Mouse (Mus musculus) cerebellum, adult 8-10 months (tissue): ENCODE measurements around the gene Tnfrsf8.

Experiments used
- DNase-seq: peaks from one replicate; pipeline ENCODE4 v3.0.0; 2022

Gene Tnfrsf8

GRCm38 (mm10) chr4:145267631-145268110, 47.3 kb downstream of the Tnfrsf8 start:
- DNase-seq = no peak

- no peak for DNase-seq
These were observed 48.5 kb downstream of the Tnfrsf8 start for GRCm38 (mm10) chr4:145266505-145266904.

GRCm38 (mm10) chr4:145264761-145265160, 50.2 kb downstream of the Tnfrsf8 start:
- no peak for DNase-seq

DNA sequence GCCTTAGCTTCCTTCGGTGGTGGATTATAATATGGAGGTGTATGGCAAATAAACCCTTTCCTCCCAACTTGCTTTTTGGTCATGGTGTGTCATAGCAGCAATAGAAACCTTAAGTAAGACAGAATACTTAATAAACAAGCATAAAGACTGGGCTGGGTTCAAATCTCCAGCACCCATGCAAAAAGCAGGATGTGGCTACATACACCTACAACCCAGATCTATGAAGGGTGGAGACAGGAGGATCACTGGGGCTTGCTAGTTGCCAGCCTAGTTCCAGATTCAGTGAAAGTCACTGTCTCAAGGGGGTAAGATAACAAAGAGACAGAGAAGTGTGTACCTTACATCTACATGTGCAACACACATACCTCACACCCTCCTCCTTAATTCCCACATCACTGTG, 51.4 kb downstream of the Tnfrsf8 start:
- no peak for DNase-seq

- DNase-seq = no peak
These were observed 54.2 kb downstream of the Tnfrsf8 start for GRCm38 (mm10) chr4:145260802-145261201.

DNA sequence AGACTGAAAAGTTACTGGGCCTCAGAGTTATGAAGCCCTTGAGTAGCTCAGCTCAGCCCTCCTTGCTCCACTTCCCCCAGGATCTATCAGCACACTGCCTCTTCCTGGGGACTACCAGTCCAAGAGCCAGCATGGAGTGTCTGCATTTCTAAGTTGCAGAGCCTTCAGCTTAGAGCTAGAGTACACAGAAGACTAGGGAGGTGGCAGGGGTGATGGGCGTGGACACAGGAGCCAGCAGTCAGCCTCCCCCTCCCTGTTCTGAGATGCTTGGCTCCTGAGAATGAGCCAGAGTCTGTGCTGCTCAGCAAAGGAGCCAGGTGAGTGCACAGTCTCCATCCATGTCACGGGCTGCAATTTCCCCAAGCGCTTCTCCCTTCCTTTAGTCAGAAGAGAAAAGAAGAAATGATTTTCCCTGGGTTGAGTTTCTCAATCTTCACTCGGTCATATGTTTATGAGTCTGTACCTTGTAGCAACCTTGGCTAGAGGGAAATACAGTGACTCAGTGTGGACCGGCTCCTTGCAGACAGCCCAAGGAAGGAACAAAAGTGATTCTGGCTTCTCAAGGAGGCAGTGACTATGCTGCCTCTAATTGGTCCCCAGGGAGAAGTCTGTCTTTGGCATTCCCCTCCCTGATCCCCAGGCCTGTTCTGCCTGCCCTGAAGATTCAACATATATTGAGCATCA, 57.1 kb downstream of the Tnfrsf8 start:
- DNase-seq = no peak

GRCm38 (mm10) chr4:145256144-145256543, 58.8 kb downstream of the Tnfrsf8 start:
- no peak for DNase-seq

GRCm38 (mm10) chr4:145254418-145254817, 60.5 kb downstream of the Tnfrsf8 start:
- no peak for DNase-seq

DNA sequence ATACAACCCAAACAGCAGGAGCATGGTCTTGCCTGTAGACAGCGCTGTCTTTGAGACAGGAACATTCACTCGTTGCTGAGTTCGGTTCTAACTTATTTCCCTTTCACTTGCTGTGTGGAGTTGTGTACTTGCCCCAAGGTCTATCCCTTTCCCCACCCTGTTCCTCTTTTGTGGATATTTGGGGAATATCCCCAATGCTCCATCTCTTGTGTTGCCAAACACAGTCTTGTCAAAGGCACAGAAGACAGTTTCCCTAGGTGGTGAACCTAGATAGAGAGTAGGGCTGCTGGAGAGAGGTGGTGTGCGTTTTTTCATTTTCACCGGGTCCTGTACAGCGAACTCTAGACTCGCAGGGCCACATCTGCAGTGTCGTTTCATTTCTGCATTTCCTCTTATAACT, 62.4 kb downstream of the Tnfrsf8 start:
- no peak for DNase-seq

GRCm38 (mm10) chr4:145251546-145251945, 63.4 kb downstream of the Tnfrsf8 start:
- DNase-seq = no peak

GRCm38 (mm10) chr4:145250002-145250401, 65.0 kb downstream of the Tnfrsf8 start:
- no peak for DNase-seq

GRCm38 (mm10) chr4:145247556-145247955, 67.4 kb downstream of the Tnfrsf8 start:
- no peak for DNase-seq

DNA sequence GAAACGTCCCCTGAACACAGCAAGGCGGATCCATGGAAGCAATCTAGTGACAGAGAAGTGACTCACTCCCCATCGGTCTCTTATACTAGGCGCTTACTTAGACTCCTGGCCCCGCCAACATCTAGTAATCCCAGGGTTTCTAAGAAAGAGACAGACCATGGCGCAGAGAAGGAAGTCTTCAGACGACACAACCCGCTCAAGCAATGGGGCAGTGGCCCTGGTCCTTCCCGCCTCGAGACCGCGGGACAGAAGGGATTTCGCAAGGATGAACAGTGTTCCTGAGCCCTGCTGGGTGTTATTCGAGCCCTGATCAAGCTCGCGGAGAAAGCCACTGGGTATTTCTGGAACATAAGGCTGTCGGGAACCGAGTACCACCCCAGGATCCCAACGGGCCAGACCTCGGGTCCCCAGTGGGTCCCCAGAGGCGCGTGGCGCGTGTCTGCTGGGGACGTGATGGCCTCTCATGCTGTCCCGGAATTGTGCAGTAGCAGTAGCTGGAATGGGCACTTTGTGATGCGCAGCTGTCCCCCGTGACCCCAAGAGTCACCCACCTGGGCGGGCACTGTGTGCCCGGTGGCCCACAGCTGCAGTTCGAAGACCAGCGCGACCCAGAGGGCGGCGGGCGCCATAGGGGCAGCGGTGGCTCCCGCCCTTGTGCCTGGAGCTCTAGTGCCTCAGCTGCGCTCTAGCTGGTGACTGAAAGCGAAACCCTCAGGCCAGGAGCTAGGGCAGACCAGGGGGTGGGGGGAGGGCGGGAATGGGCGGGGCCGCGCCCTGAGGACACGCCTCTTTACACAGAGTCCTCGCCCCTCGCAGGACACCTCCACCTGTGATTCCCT, 68.6 kb downstream of the Tnfrsf8 start, which contains the start of gene Tnfrsf1b:
Gene Tnfrsf1b (minus strand): TSS at position 698 of the 839 bp plus-strand sequence.
- DNase-seq = no peak

- no peak for DNase-seq
These were observed 69.4 kb downstream of the Tnfrsf8 start for GRCm38 (mm10) chr4:145245581-145245980.

- DNase-seq = no peak
These were observed 70.3 kb downstream of the Tnfrsf8 start for GRCm38 (mm10) chr4:145244676-145245075.

DNA sequence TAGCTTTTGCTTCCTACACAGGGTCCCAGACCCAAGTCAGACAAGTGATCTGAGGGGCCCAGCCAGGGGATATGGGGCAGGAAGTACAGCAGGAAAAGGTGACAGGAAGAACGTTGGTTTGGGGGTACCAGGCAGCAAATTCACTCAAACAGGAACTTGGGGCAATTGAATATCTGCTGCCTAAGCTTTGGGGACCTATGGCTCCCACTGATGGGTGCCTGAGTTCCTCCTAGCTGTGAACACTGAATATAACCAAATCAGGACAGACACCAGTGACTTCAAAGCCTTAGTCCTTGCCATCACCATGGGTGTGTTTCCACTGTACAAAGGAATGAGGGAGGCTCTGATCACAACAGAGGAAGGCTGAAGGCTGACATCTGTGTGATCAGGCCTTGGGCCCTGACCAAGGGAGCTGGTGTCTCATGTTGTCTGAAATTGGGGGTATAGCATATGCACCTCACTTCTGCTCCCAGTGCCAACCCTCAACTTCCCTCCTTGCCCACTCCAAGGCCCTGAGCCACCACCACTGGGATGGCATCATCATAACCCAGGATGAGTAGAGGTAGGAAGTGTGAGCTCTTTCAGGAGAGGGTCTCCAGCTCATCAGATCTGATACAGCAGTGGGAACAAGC, 72.1 kb downstream of the Tnfrsf8 start:
- no peak for DNase-seq

DNA sequence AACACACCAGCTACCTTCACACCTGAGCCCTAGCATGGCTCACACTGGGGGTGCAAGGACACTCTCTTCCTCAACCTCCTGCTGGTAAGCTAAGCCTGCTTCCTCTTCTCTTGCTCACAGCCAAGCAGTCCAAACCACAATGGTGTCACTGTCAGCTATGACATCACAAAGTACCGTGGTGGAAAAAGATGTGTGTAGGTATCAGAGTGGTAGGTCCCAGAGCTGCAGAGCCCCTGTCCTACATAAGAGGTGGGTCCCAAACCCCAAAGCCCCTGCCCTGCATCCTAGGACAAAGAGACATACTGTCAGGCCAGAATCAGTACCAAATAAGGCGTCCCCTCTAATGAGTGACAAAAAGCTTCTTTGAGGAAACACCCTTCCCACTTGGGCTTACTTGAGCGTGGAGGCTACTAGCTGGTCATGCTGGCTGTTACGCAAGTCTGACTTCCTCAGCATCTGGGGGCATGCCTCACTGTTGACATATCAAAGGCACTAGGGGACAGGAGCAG, 74.2 kb downstream of the Tnfrsf8 start:
- no peak for DNase-seq

DNA sequence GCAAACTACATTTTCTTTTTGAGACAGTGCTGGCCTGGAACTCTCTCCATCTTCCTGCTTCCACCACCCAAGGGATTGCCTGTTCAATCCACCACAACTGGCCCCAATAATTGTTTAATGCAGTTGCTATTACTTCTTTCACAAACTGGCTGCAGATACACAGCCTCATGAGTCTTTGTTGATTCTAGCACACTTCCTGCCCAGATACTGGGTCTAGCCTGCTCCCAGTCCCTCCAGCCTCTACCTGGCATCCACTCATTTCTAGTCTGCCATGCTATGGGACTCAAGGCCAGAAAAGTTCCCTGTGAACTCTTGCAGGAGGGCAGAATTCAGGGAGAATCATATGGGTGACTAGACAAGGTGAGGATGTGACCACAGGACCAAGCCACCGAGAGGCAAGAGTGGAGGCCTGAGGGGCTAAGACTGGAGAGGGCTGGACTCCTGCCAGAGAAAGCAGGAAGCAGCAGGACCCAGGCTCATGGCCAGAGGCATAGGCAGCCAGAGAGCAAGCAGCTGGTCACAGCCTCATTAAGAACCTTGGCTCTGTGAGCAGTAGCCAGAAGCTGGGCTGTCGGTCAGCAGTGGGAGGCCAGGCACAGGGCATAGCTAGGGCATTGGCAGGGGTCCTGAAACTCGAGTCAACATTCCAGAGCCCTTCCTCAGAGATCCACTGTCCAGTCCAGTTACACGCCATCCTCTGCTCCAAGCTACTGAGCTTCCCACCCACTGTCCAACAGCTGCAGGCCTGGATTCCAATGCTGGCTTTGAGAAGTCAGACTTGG, 75.7 kb downstream of the Tnfrsf8 start:
- DNase-seq = no peak

DNA sequence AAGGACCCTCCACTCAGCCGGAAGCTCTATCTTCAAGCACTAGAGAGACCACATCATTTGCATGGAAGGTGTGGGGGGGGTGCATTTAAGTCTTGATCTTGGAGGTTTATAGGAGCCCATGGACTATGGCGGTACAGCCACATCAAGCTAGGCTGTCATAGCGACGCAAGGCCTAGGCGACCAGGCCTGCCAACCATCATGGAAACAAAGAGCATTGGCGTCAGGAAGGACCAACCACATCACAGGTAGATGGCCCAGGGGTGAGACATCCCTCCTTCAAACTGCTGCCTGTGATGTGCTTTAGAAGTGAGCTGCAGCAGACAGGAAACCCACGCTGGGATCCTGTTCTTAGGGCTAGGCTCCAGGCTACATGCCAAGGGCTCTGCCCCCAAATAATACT, 78.9 kb downstream of the Tnfrsf8 start:
- DNase-seq = no peak

DNA sequence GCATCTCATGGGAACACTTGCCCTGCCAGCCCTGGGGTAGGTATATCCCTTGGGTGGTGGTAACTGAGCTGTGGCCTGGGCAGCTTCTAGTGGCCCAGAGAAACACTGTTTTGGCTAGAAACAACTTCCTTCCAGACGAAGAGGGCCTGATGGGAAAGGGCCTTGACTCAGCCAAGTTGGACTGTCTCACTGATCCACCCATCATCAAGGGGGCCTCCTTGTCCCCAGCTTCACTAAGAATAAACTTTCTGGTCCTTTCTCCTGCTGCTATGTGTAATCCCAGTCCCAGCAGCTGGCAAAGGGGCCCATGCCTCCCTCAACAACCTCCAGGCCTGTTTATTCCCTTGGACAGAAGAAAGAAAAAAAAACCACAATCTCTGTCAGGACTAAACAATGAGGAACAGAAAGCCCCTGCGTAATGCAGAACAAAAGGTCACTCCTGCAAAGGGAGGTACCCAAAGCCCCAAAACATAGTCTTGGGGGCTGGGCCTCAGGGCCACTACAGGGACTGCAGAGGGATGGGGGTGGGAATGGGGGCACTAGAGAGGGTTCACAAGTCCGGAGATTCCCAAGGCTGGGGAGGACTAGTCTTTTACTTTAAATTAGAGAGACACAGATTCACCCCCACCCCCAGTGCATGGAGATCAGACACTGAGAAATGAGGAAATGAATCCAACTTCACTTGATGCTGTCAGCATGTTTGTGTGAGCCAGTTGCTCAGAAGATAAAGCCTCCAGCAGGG, 81.3 kb downstream of the Tnfrsf8 start:
- DNase-seq = no peak

- DNase-seq = no peak
These were observed 83.2 kb downstream of the Tnfrsf8 start for GRCm38 (mm10) chr4:145231732-145232131.

GRCm38 (mm10) chr4:145230647-145231046, 84.3 kb downstream of the Tnfrsf8 start:
- no peak for DNase-seq
